Mouse (Mus musculus) heart, adult 2 months (tissue): ENCODE results near the gene Ahdc1.

Experiments
- CTCF ChIP-seq: fragments of 200-600 bp; IDR thresholded peaks from 2 replicates; pipeline ENCODE4 v1.8.1; 2022; ENCODE audit warnings: antibody characterized with exemption, mild to moderate bottlenecking, moderate library complexity
- POLR2A ChIP-seq: fragments of 200-500 bp; IDR thresholded peaks from 2 replicates; pipeline ENCODE4 v1.6.1; 2011; ENCODE audit warnings: mild to moderate bottlenecking, low read depth, low read length, control low read depth; ENCODE audit not compliant: insufficient read depth

GRCm38 (mm10) chr4:133063799-133064198 is 52.7 kb downstream of the Ahdc1 start:
- TF ChIP-seq CTCF (no peak), POLR2A (no peak)
